Mouse (Mus musculus) NIH3T3 (cell line): ENCODE measurements around the gene Ralb.
A peak's percentile ranks its signal among the peaks of the same experiment; 100 is the strongest.

Source experiments
- DNase-seq: peaks from one replicate; pipeline ENCODE4 v3.0.0-alpha.2; 2012; ENCODE audit warnings: low read depth

Gene Ralb

DNA sequence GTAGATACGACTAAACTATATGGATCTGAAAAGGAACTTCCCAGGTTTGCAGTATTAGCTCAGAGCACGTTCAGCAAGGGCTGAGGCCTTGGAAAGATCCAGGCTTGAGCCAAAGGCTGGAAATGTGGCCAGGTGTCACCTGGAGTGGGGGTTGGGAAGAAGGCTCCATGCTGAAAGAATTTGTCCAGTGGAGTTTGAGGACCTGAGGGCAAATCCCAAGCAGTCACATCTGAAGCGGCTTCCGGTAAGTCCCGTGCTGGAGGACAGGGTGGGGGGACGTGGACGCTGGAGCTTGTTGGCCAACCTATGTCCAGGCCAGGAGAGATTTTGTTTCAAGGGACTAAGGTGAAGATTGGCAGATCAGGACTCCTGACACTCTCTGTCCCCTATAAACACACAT is 19.2 kb upstream of the Ralb start:
- DNase-seq: no peak

DNA sequence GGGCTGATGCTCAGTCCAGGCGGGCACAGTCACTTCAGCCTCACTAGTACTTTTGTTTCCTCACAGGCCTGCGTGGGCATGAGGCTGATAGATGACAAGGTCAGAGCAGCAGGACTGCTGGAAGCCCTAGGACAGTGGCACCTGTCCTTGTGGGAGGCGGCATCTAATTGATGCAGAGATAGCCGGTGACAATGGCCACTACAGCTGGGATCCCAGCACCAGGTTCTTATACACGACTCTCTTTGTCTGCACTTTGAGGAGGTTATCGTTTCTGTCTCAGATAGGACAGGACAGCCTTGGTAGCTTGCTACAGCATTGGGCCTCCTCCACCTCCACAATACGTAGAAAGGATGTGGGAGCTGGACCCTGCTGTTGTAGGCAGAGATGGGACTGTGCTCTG is 18.8 kb upstream of the Ralb start:
- DNase-seq: no peak

DNA sequence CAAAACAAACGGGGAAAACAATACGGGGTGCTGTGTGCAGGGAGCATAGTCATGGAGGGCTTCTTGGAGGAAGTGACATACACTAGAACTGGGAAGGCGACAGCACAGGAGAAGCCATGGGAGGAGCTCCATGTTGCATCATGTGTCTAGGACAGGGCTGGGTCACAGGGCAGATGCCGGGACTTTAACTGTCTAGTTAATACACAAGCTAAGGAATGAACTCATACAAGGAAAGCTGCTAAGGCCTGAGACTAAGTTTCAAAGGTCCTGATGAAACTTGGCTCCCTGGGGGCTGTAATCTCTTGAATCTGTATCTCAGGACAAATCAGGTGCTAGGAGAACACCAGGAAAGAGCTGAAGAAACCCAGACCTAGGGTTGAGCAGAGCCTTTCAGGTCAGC is 18.1 kb upstream of the Ralb start:
- DNase-seq: no peak

DNA sequence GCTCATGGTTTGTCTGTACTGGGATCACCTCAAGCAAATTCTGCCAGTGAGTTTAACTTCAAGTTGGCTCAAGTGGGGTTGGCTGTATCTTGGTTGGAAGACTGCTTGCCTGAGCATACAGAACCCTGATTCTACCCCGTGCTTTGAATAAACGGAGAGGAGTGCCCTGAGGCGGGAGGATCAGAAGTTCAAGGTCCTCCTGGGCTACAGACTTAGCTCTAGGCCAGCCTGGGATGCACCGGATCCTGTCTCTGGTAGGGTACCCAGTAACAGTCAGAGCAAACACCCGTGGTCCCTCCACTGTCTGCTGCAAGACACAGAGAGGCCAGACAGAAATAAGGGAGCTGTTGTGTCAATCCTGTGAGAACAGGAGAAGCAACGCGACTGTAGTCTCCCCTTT is 17.1 kb upstream of the Ralb start:
- DNase-seq: no peak

DNA sequence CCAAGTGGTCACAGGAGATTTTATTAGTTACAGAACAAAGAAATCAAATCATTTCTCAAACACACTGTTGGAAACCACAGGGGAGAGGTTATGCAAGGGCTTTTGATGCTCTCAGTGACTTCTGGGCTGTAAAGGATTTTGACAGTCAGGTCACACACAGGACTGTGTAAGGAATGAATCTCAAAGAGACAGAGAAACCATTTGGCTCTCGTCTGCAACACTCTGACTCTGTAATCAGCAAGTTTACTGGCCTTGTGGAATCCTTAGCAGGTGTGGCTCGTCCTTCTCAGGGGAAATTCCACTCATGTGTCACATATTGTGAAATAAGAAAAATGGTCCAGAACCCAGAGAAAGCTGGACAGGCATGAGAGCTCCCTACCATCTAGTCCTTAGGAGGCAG is 16.4 kb upstream of the Ralb start:
- no peak for DNase-seq

DNA sequence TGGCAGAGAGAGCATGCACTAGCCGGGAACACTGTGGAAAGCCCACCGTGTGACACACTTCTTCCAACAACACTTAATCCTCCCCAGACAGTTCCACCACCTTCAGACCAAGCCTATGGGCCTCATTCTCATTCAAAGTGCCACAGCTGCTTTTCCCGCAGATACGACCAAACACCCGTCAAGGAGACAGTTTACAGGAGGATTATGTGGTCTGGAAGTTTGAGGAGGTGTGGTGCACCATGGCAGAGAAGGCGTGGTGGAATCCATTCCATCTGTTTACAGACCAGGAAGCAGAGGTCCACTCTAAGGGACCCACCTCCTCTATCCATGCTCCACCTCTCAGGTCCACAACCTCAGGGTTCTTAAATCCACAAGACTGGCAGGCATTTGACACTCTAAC is 14.7 kb upstream of the Ralb start:
- DNase-seq: no peak

DNA sequence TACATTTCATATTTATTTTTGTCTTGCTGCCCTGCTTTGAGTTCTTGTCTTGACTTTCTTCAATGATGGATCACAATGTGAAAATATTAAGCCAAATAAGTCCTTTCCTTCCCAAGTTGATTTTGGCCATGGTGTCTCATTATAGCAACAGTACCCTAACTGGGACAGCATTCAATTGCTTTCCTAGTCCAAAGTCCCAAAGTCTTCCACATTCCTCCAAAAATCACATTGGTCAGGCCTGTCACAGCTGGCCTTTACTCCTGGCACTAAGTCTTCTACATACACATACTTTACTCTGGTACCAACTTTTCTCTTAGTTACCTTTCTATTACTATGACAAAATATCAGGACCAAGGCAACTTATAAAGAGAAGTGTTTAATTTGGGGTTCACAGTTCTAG is 14.2 kb upstream of the Ralb start:
- DNase-seq: no peak

DNA sequence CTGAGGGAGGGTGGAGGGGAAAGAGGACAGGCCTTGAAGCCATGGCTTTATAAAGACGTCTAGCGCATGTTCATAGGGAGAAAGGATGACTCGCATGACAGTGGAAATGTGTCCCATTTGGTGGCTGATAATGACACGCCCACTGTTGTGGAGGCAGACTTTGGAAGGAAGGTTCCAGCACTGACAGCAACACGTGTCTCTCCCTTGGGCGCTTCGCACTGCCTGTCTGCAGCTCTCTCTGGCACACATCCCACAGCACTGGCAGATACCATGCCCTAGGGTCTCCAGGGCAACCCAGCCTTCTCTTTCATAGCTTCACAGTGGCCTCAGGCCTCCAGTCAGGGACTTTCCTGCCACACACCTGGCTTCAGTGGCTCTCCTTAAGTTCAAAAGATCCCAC is 13.5 kb upstream of the Ralb start:
- no peak for DNase-seq

DNA sequence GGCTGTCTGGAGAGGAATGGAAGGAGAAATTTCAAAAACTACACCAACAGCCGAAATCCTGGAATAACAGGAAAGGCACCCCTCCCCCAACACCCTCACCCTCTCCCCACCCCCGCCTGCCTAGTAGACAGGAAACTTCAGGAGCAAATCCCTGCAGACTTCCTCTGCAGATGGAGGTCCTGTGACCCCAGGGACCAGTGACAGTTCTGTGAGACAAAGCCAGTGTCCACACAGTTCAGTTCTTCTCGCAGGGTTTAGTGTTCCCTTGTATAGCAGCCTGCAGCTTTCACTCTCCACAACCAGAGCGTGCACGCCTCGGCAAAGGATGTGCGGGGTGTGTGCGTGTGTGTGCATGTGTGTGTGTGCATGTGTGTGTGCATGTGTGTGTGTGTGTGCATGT is 6.3 kb upstream of the Ralb start:
- DNase-seq: no peak

DNA sequence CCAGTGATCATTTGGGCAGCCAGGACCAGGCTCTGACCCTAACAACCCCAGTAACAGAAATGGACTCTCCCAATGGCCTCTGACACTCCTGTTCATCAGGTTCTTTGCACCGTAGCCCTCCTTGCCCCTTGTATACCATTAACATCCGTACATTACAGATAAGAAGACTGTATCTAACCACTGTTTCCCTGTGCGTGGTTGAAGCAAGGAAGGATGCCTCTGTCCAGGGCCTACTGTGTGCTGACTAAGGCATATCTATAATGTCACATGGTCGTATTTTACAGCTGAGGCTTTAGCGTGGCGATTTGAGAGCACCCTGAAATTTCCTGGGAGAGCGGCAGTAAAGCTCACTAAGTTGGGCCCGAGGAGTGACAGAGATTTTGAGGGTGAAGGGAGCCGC is 5.8 kb upstream of the Ralb start:
- no peak for DNase-seq

DNA sequence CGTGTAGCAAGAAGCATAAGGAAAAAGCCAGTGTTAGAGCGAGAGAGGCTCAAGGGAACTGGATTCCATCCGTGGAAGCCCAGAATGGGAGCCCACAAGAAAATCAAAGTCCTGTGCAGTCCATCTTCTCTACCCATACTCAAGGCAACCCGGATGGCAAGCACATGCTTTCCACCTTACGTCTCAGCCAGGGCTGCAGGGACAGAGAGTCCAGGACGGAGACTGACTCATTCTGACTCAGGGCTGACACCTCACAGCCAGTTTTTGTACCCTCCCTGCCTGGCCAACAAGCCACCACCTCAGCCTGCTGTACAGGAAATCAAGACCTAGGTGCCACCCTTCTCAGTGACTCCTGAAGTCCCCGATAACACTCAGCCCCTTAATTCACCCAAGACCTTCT is 4.9 kb upstream of the Ralb start:
- DNase-seq: peak; percentile 51

DNA sequence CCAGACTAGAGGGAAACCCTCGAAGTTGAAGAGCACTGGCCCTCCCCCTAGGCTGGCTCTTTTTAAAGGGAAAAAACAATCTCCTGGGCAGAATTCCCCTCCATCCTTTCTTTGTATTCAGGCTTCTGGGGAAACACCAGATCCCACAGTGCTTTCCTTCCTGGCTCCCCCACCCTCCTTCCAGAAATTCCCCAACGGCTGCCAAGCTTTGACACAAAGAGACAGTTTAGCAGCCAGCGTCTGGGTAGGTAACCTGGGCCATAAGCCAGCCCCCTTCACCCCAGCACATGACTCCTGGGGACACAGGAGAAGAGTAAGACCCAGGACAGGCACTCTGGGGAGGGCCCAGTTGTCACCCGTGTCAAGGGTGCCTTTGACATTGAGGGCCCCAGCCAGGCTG is 4.0 kb upstream of the Ralb start:
- peak; percentile 38 for DNase-seq

DNA sequence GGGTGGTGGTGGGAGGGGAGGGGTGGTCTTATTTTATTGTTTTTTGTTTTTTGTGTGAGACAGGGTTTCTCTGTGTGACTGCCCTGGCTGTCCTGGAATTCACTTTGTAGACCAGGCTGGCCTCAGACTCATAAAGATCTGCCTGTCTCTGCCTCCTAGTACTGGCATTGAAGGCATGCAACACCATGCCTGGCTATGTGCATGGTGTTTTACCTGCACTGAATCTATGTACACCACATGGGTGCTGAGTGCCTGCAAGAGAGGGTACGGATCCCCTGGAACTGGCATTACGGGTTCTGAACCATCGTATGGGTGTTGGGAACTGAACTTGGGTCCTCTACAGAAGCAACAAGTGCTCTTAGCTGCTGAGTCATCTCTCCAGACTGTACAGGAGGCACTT is 1.4 kb upstream of the Ralb start:
- DNase-seq: no peak

DNA sequence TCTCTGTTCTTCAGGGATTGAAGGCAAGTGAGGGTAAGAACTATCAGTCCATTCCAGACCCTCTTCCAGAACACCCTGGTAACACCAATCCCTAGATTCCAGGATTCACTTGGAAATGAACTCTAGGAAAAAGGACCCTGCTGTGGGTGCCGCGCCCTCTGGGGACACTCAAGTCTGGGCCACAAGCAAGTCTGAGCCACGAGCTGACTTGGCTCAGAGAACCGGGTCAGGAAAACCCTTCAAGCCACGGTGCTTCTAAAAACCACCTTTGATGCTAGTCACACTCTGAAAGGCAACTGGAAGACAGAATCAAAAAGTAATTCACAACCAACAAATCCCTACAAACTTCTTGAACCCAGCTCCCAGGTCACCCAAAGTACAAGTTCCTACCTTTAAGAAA is 786 bp downstream of the Ralb start:
- DNase-seq: no peak

DNA sequence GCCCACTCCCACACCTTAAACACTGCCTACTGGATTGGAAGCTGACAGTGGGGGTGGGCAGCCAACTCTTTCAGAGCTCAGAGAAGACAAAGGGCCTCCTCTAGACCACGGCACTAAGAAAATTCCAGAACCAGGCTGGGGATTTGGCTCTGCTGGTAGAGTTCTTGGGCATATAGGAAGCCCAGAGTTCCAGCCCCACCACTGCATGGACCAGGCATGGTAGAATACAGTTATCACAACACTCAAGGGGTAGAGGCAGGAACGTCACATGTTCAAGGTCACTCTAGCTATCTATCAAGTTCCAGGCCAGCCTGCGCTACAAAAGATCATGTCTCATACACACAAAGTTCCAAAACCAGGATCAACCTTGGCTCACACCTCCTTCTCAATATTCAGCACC is 1.4 kb downstream of the Ralb start:
- no peak for DNase-seq

DNA sequence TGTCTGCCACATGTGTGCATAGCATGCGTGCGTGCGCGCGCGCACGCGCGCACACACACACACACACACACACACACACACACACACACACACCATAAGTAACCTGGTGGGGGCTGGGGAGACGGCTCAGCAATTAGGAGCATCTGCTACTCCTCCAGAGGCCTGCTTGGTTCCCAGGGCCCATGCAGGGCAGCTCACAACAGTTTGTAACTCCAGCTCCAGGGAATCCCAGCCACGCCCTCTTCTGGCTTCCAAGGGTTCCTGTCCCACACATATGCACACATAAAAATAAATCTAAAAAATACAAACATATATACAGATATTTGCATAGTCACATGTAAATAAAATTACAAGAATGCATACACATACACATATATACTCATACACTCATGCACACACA is 1.9 kb downstream of the Ralb start:
- peak; percentile 38 for DNase-seq

DNA sequence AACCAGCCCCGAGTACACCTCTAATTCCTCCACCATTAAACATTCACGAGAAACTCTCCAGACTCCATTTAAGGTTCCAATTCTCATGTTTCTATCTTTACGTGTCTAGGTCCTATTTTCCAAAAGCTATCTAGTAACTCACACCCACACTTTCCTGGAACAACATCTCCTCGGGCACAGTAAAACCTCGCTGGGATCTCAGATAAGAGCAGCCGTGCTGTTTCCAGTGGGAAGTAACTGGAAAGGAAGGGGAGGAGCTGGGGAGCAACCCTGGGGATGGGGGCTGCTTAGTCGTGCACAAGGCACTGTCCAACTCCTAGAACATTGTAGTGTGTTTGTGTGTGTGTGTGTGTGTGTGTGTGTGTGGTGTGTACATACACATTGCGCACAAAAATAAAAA is 2.7 kb downstream of the Ralb start:
- DNase-seq: no peak

DNA sequence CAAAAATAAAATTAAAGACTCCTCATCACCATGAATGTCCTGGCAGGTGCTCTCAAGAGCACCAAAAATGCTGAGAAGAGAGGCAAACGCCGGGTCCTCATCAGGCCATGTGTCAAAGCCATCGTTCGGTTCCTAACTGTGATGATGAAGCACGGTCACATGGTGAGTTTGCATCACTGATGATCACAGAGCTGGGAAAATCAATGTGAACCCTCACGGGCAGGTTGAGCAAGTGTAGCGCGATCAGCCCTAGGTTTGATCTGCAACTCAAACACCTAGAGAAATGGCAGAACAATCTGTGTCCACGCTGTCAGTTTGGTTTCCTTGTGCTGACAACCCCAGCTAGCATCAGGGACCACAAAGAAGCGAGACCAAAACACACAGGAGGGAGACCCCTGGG is 5.1 kb downstream of the Ralb start:
- no peak for DNase-seq

DNA sequence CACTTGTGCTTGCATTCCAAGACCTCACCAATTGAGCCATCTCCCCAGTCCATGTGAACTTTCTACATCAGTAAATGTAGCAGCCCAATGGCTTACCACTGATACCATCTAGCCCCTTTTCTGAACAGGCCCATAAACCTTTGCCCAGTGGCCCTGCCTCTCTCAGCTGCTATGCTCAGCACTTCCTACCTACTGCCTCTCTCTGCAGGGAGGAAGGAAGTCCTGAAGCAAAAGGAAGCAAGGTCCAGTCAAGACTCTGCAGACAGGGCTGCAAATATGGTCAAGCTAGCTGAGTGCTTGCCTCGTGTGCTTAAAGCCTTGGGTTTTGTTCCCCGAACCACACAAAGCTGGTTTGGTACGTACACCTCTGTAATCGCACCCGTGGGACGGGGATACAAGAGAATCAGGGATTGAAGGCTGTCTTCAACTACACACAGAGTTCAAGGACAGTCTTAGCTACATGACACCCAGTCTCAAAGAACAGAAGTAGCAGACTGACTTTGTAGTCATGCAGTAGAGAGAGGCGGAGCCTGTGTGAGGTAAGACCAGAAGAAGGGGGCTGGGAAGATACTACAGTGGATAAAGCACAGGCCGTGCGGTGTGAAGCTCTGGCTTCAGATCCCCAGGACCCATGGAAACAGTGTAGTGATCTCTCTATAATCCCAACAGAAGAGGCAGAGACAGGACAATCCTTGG is 5.9 kb downstream of the Ralb start:
- no peak for DNase-seq

DNA sequence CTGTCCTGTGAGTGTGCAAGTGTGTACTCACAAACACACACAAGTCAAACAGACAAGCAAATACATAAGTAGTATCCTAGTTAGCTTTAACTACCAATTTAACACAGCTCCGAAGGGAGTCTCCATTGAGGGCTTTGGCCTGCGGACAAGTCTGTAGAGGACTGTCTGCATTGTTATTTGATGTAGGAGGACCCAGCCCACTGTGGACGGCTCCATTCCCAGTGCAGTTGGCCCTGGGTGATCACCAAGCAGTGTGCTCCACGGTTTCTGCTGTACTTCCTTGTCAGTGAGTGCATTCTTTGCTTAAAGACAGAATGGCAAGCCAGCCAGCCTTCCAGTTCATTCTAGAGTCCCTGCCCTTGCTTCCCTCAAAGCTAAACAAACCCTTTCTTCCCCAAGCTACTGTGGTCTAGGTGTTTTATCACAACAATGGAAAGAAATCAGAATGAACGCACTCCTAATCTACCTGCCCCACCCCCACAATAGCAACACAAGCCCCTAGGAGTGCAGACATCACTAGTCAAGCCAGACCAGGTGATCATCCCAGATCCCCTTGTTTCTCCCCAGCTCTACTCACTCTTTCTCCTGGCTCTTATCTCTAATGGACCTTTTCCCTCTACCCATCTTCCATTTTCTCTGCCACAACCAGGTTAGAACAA is 7.1 kb downstream of the Ralb start:
- no peak for DNase-seq

DNA sequence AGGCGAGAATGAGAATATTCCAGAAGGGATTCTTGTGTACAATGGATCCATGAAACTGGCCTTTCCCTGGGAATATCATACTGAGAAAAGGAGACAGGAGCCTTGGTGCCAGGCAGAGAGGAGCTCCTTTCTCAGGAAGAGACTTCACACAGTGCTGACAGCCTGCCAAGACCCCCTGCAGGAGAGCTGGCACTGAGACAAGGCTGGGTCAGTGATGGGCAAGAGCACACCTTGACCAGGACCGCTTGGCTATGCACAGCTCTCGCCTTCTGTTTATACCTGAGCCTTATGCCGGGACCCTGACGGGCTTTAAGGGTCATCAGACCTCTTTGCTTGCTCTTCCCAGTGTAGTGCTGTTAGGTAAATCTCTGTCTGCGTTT is 9.2 kb downstream of the Ralb start:
- no peak for DNase-seq

DNA sequence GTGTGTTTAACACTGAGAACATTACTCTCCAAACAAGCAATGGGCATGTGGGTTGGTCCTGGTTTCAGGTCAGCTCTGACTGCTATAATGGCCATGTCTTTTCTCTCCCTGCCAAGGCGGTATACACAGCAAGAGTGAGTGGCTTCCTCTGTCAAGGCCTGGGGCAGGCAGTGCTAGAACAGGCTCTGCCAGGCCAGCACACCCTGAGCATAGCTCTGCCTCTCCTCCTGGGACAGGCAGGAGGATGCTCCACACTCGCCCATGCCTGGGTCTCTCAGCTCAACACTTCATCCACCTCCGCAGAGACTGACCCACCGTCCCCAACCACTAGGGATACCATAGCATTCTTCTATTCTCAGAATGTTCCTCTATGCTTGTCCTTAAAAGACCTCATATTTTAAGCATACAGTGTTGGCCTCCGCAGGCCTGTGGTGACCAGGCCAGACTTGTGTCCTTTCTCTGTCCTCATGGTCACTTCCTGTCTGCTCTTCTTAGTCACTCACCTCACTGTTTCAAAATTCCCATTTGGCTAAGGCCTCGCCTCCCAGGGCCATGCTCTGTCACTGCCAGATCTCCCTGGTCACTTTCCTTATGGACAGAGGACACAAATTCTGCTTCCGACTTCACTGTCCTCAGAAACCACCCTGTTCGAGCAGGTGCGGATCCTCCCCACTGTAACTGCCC is 9.7 kb downstream of the Ralb start:
- no peak for DNase-seq

DNA sequence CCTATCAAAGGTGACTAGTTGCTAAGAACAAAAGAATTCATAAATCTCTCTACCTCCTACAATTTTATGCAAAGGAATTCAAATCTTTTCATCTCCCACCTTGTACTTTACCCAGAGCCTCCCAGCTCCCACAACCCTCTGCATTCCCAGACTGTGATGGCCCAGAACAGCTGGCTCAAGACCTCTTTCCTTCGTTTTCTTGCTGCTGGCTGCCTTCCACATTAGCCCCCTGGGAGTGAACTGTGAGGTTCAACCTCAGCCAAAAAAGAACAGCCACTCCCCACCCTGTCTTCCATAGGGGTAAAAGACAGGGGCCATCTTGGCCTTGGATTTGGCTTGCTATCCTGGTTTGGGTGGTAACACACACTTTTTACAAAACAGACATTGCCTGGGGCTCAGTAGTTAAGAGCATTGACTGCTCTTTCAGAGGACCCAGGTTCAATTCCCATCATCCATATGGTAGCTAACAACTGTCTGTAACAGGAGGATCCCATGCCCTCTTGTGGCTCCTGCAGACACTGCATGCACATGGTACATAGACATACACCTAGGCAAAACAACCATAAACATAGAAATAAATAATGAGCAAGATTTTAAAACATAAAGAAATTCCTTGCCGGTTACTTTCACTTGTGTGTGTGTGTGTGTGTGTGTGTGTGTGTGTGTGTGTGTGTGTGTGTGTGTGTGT is 10.4 kb downstream of the Ralb start:
- peak; percentile 51 for DNase-seq
